Mouse (Mus musculus): ENCODE data around the gene Anapc15-ps.

GRCm38 (mm10) chr10:95682964-95683363, 9.7 kb upstream of the Anapc15-ps start:
- TF ChIP-seq MYOG (IDR thresholded peaks at IDR 0.05; ENCODE audit: control insufficient read depth in 1 of 3, insufficient read depth in 1 of 3, insufficient read length in 2 of 3, low read depth in 2 of 3) (no peak), POLR2A (IDR thresholded peaks at IDR 0.05; ENCODE audit: insufficient read length, low read depth) (no peak), TCF12 (IDR thresholded peaks at IDR 0.05; ENCODE audit: insufficient read depth, poor library complexity, severe bottlenecking) (no peak), TCF3 (IDR thresholded peaks at IDR 0.05; ENCODE audit: insufficient read length, low read depth) (no peak), USF1 (IDR thresholded peaks at IDR 0.05; ENCODE audit: low read depth) (no peak), MYOD1 (IDR thresholded peaks at IDR 0.05; ENCODE audit: control insufficient read depth in 1 of 3, insufficient read length in 2 of 3, low read depth in 2 of 3) (no peak), CEBPB (IDR thresholded peaks at IDR 0.05; ENCODE audit: insufficient read depth, poor library complexity, severe bottlenecking) (no peak), E2F4 (IDR thresholded peaks at IDR 0.05; ENCODE audit: insufficient read depth) (no peak)

Measured in myocyte (in vitro differentiated cells).